Comparison of ENCODE assay signal across 31 mouse cellular contexts in genomic region chr9:10389863-10390262, GRCm38 (mm10).
"Had no signal": no experiment of that assay in that cellular context is flagged by ENCODE, and none has a peak within 500 bp of the region (broad histone marks: within the 10 kb centered on the region; RNA-seq: fewer than 3 reads in every experiment).

No protein-coding gene starts in this region.

- H3K9me3 ChIP-seq: limb, embryonic 10.5 days; limb, embryonic 12.5 days; limb, embryonic 13.5 days; limb, embryonic 15.5 days; liver, embryonic 12.5 days; liver, embryonic 13.5 days; liver, embryonic 15.5 days; lung, embryonic 15.5 days; megakaryocyte, embryonic 14.5 days; midbrain, embryonic 10.5 days; midbrain, embryonic 12.5 days; midbrain, embryonic 13.5 days; midbrain, embryonic 15.5 days had no signal

- H3K9ac ChIP-seq: limb, embryonic 12.5 days; limb, embryonic 13.5 days; limb, embryonic 15.5 days; liver, embryonic 12.5 days; liver, embryonic 13.5 days; liver, embryonic 14.5 days; liver, embryonic 15.5 days; liver, postnatal 0 days; lung, embryonic 14.5 days; lung, embryonic 15.5 days; midbrain, embryonic 12.5 days; midbrain, embryonic 13.5 days; midbrain, embryonic 15.5 days had no signal

- DNase-seq: left cerebral cortex, postnatal 4 days; liver; liver, embryonic 13.5 days; liver, postnatal 0 days; lung, adult 18-20 months; lung, adult 2 months; lung, embryonic 14.5 days; lung, postnatal 10 days; lung, postnatal 14 days; lung, postnatal 36 days; lung, postnatal 4 days; midbrain, embryonic 14.5 days had no signal

- H3K27me3 ChIP-seq: limb, embryonic 12.5 days; limb, embryonic 13.5 days; limb, embryonic 15.5 days; liver, embryonic 12.5 days; liver, embryonic 13.5 days; liver, embryonic 15.5 days; lung, embryonic 15.5 days; megakaryocyte, embryonic 14.5 days; midbrain, embryonic 12.5 days; midbrain, embryonic 13.5 days; midbrain, embryonic 15.5 days had no signal

- H3K4me3 ChIP-seq: limb, embryonic 10.5 days; limb, embryonic 12.5 days; limb, embryonic 13.5 days; limb, embryonic 15.5 days; liver, embryonic 12.5 days; liver, embryonic 13.5 days; liver, embryonic 15.5 days; lung, embryonic 15.5 days; megakaryocyte, embryonic 14.5 days; midbrain, embryonic 10.5 days; midbrain, embryonic 12.5 days; midbrain, embryonic 13.5 days; midbrain, embryonic 15.5 days; myocyte had no signal

- H3K27ac ChIP-seq: limb, embryonic 10.5 days; limb, embryonic 12.5 days; limb, embryonic 13.5 days; limb, embryonic 15.5 days; liver, embryonic 12.5 days; liver, embryonic 13.5 days; liver, embryonic 14.5 days; liver, embryonic 15.5 days; lung, embryonic 15.5 days; macrophage; midbrain, embryonic 10.5 days; midbrain, embryonic 12.5 days; midbrain, embryonic 13.5 days; midbrain, embryonic 15.5 days had no signal

- H3K36me3 ChIP-seq: limb, embryonic 10.5 days; limb, embryonic 12.5 days; limb, embryonic 13.5 days; limb, embryonic 15.5 days; liver, embryonic 12.5 days; liver, embryonic 13.5 days; liver, embryonic 15.5 days; lung, embryonic 15.5 days; midbrain, embryonic 10.5 days; midbrain, embryonic 12.5 days; midbrain, embryonic 13.5 days; midbrain, embryonic 15.5 days had no signal

- H3K4me2 ChIP-seq: limb, embryonic 12.5 days; limb, embryonic 13.5 days; limb, embryonic 15.5 days; liver, embryonic 11.5 days; liver, embryonic 12.5 days; liver, embryonic 13.5 days; liver, embryonic 15.5 days; lung, embryonic 14.5 days; lung, embryonic 15.5 days; midbrain, embryonic 11.5 days; midbrain, embryonic 12.5 days; midbrain, embryonic 13.5 days; midbrain, embryonic 15.5 days had no signal

- H3K4me1 ChIP-seq: limb, embryonic 10.5 days; limb, embryonic 12.5 days; limb, embryonic 13.5 days; limb, embryonic 15.5 days; liver, embryonic 12.5 days; liver, embryonic 13.5 days; liver, embryonic 15.5 days; lung, embryonic 15.5 days; megakaryocyte, embryonic 14.5 days; midbrain, embryonic 10.5 days; midbrain, embryonic 12.5 days; midbrain, embryonic 13.5 days; midbrain, embryonic 15.5 days had no signal

- ATAC-seq: liver, embryonic 12.5 days; liver, postnatal 0 days; lung, postnatal 0 days; midbrain, embryonic 13.5 days; midbrain, embryonic 15.5 days; midbrain, embryonic 16.5 days had no signal
